Mouse (Mus musculus): ENCODE data around the gene Sned1. TPM values are rescaled to one million over a fixed set of nuclear protein-coding genes. Genes with fewer than 3 reads are reported as not detected.
"Not testable (repeated sequence)": the region's sequence is repeated elsewhere in the genome, so short reads cannot be mapped to it uniquely, and the experiment has no call there.

Sned1 gene
- 1.2 and 3.1 TPM in 2 replicates for polyA plus RNA-seq (2016; fragmentation: Nextera tagmentation; extraction: Ambion mirVana)

DNA sequence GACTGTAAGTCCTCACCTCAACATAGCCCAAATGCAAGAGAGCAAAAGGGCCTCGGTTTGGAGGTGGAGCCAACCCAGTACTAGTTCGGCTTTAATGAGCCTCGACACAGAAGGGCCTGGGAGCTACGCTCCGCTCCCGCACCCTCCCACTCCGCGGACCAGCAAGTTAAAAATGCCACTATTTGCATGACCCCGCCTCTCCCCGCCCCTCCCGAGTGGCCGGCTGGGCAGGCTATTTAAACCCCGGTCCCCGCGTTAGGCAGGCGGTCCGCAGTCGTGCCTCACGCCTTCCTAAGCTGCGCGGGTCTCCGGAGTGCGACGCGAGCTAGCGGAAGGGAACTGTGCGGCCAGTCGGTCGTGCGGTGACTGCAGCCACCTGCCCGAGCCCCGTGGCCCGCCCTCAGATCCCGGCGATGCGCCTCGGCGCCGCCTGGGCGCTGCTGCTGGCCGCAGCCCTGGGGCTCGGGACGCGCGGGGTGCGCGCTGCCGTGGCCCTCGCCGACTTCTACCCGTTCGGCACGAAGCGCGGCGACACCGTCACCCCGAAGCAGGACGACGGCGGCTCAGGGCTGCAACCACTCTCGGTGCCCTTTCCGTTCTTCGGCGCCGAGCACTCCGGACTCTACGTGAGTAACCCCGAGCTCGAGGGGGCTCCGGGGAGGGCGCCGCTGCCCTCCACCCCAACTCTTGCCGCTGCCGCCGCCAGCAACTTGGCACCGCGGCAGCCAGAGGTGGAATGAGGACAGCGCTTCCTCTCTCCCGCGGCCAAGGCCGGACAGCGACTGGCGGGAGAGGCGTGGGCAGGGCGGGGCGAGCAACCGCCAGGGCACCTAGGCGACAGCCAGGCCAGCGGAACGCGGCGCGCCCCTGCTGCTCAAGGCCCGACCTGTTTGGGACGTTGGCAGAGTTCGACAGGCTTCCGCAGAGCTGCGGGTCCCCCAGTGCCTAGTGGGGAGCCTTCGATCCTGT lies at the start of gene Sned1:
Sned1 (plus strand) TSS at position 266 of the 969 bp plus-strand sequence.
- Histone ChIP-seq H3K9me3 (replicated peaks) (no peaks in the 10 kb centered on the region), H3K27ac (replicated peaks) (peak within 1 kb of the TSS; percentile 63), H3K4me1 (peaks cover 18% of the 10 kb centered on the region), H3K4me3 (peak within 1 kb of the TSS; percentile 70), H3K27me3 (ENCODE audit: low read depth, poor library complexity, severe bottlenecking) (peaks cover 52% of the 10 kb centered on the region), H3K36me3 (no peaks in the 10 kb centered on the region)
- under 1% methylated on average over 100 of the region's 100 CpGs for WGBS
- peak; percentile 86 for DNase-seq (ENCODE audit: low spot score)

- WGBS = 6% methylated on average over 17 of the region's 17 CpGs
- peak overlapping the region; percentile 32; the same call in 1 of the 2 replicates for H3K4me3 ChIP-seq
- peaks cover 34% of the 10 kb centered on the region for H3K27me3 ChIP-seq (ENCODE audit: low read depth, poor library complexity, severe bottlenecking)
- peaks cover 10% of the 10 kb centered on the region for H3K4me1 ChIP-seq
- no peak overlapping the region for H3K27ac ChIP-seq (replicated peaks)
- H3K36me3 ChIP-seq = no peaks in the 10 kb centered on the region
- no peak for DNase-seq (ENCODE audit: low spot score)
- no peaks in the 10 kb centered on the region for H3K9me3 ChIP-seq (replicated peaks)
These were observed 44.8 kb upstream of the Sned1 start for GRCm38 (mm10) chr1:93190726-93191305.

DNA sequence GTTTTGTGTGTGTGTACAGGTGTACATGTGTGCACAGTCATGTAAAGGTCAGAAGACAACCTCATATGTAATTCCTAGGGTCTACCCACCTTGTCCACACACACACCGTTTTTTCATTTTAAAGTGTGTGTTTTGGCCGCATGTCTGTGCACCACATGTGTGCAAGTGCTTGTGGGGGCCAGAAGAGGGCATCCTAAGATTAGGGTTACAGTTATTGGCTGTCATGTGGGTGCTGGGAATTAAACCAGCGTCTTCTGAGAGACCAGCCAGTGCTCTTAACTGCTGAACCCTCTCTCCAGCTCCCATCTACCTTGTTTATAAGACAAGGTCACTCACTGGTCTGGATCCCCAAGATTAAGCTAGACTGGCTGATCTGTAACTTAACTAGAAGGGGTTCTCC lies 40.7 kb upstream of the Sned1 start:
- WGBS = 88% methylated on average over 3 of the region's 3 CpGs
- H3K4me1 ChIP-seq = peaks cover 10% of the 10 kb centered on the region
- no peak overlapping the region for H3K4me3 ChIP-seq
- H3K27ac ChIP-seq (replicated peaks) = no peak overlapping the region
- H3K36me3 ChIP-seq = no peaks in the 10 kb centered on the region
- H3K9me3 ChIP-seq (replicated peaks) = 0 out of 2 replicates have a peak, but pooled peaks cover 3% of the 10 kb centered on the region
- H3K27me3 ChIP-seq (ENCODE audit: low read depth, poor library complexity, severe bottlenecking) = peaks cover 15% of the 10 kb centered on the region
- no peak for DNase-seq (ENCODE audit: low spot score)

DNA sequence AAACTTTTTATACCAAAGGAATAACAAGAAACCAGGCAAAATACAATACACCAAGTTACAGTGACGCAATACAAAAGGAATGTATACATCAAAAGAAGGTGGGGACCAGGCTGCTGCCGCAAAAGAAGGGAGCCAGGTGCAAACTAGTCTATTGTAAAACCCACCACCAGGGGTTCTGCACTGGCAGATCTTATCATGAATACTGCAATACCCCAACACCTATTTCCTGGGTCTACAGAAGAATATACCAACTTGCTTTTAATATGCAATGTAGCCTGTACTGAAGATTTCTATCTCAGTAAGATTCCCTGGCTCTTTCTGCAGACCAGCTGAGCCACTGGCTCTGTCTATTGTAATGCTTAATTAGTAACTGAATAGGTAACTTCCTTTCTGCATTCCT lies 38.2 kb upstream of the Sned1 start:
- H3K27ac ChIP-seq (replicated peaks); H3K27me3 ChIP-seq (ENCODE audit: low read depth, poor library complexity, severe bottlenecking); H3K36me3 ChIP-seq; H3K9me3 ChIP-seq (replicated peaks); H3K4me1 ChIP-seq; H3K4me3 ChIP-seq; DNase-seq (ENCODE audit: low spot score): not testable (repeated sequence)
- 92% methylated on average over 2 of the region's 2 CpGs for WGBS

DNA sequence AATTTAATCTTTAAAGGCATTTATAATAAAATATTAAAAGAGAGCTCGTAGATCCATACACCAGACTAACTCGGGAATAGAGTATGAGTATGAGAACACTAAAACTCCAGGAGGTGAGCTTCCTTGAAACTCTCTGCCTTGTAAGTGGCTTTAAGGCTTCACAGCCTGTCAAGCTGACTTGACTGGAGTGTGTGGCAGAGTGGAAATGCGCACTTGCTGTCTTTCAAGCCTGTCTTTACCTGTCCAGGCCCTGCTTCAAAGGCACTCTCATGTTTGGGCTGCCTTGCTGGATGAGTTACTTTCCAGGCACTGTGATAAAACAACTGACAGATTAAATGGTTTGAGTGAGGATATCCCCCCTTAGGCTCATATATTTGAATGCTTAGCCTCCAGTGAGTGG lies 37.7 kb upstream of the Sned1 start:
- DNase-seq (ENCODE audit: low spot score) = no peak
- Histone ChIP-seq H3K27me3 (ENCODE audit: low read depth, poor library complexity, severe bottlenecking) (no peaks in the 10 kb centered on the region), H3K4me1 (no peaks in the 10 kb centered on the region), H3K36me3 (no peaks in the 10 kb centered on the region), H3K27ac (replicated peaks) (no peak overlapping the region), H3K9me3 (replicated peaks) (0 out of 2 replicates have a peak, but pooled peaks cover 3% of the 10 kb centered on the region), H3K4me3 (no peak overlapping the region)
- WGBS = 83% methylated on average over 3 of the region's 3 CpGs

DNA sequence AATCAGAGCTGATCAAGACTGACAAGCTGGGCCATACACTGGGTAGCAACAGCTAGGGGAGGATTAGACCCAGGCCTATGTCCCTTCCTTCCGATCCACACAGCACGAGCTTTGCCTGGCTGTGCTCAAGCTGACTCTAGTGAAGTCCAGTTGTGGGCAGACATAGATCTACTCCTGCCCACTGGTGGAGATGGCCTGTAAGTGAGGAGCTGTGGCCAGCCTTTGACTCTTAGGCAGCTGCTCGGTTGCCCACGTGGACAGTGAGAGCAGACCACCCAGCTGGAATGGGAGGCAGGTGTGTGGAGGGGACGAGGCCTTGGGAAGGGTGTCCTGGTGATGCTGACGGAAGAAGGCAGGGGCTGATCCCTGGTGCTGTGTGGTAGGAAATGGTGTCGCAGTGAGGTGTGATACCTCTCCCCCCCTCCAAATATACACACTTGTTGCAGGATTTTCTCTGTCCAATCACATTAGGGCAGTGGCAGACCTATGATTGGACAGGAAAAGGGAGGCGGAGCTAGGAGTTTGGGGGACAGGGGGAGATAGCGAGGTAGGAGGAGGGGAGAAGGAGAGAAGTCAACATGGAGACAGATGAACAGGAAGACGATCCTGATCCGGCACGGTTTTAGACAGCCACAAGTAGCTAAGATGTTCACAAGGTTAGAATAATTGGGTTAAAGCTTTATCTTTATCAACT lies 29.2 kb upstream of the Sned1 start:
- 66% methylated on average over 12 of the region's 12 CpGs for WGBS
- no peak for DNase-seq (ENCODE audit: low spot score)
- Histone ChIP-seq H3K4me1 (peaks cover 19% of the 10 kb centered on the region), H3K27me3 (ENCODE audit: low read depth, poor library complexity, severe bottlenecking) (no peaks in the 10 kb centered on the region; the same call in 1 of the 2 replicates), H3K36me3 (no peaks in the 10 kb centered on the region), H3K27ac (replicated peaks) (peak overlapping the region; percentile 7; the same call in 1 of the 2 replicates), H3K9me3 (replicated peaks) (no peaks in the 10 kb centered on the region), H3K4me3 (no peak overlapping the region)

DNA sequence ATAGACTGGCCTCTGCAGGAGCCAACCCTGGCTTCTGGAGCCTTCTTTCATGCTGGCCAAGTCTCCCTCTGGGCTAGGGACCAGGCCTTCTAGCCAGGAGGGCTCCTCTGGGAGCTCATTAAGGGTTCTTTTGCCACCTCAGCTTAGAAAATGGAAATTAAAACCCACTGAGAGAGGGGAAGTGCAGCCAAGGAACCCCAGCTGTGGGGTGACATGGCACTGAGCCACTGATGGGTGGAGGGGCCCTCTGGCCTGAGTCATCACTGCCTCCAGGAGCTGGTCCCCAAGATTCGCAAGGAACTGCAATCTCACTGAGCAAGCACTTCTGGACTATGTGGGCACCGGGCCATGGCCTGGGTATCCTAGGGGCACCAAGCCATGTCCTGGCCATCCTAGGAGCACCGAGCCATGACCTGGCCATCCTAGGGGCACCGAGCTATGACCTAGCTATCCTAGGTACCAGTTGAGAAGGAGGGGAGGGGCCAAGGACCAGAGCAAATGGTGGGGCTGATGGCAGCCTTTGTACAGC lies 28.0 kb upstream of the Sned1 start:
- H3K4me1 ChIP-seq = peaks cover 27% of the 10 kb centered on the region
- 95% methylated on average over 4 of the region's 4 CpGs for WGBS
- no peak overlapping the region for H3K4me3 ChIP-seq
- H3K27ac ChIP-seq (replicated peaks) = no peak overlapping the region
- DNase-seq (ENCODE audit: low spot score) = no peak
- H3K27me3 ChIP-seq (ENCODE audit: low read depth, poor library complexity, severe bottlenecking) = no peaks in the 10 kb centered on the region; the same call in 1 of the 2 replicates
- no peaks in the 10 kb centered on the region for H3K36me3 ChIP-seq
- no peaks in the 10 kb centered on the region for H3K9me3 ChIP-seq (replicated peaks)

GRCm38 (mm10) chr1:93210213-93210641 lies 25.4 kb upstream of the Sned1 start:
- no peak overlapping the region for H3K4me3 ChIP-seq
- DNase-seq (ENCODE audit: low spot score) = no peak
- 73% methylated on average over 9 of the region's 9 CpGs for WGBS
- peaks cover 42% of the 10 kb centered on the region for H3K4me1 ChIP-seq
- 0 out of 2 replicates have a peak overlapping the region, but pooled peaks have one; percentile 42 for H3K27ac ChIP-seq (replicated peaks)
- no peaks in the 10 kb centered on the region for H3K36me3 ChIP-seq
- H3K9me3 ChIP-seq (replicated peaks) = no peaks in the 10 kb centered on the region
- no peaks in the 10 kb centered on the region for H3K27me3 ChIP-seq (ENCODE audit: low read depth, poor library complexity, severe bottlenecking)

- 91% methylated on average over 11 of the region's 11 CpGs for WGBS
These were observed 24.6 kb upstream of the Sned1 start for GRCm38 (mm10) chr1:93211019-93211418.

DNA sequence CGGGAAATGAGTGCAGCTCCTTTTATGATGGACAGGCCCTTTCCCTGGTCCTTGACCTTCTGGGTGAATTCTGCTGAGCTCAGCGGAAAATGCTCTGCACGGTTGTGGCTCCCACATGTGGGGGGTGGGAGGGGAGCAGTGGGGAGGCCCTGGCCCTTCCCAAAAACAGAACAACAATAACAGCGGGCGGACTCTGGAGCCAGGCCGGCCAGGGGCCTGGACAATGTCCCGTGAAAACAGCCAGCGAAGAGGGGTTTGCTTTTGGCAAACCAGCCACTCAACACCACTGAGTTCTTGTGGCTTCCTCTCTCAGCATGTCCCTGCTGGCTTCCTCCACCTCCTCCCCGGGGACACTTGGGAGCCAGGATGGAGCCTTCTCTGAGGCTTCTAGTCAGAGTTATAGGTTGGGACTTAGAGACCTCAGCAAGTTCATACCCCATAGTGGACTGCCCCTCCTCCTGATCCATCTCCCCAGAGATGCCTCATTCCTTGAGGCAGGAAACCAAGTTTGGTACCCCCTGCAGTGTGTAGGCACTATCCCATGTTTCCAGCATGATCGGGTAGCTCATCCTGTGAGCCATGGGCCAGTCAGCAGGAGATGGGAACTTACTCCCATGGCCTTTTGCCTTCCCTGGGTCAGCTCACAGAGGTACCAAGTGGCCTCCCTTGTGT lies 24.0 kb upstream of the Sned1 start:
- Histone ChIP-seq H3K4me3 (no peak overlapping the region), H3K27me3 (ENCODE audit: low read depth, poor library complexity, severe bottlenecking) (no peaks in the 10 kb centered on the region), H3K4me1 (peaks cover 41% of the 10 kb centered on the region), H3K9me3 (replicated peaks) (no peaks in the 10 kb centered on the region), H3K36me3 (no peaks in the 10 kb centered on the region), H3K27ac (replicated peaks) (peak overlapping the region; percentile 60)
- DNase-seq (ENCODE audit: low spot score) = no peak
- WGBS = 53% methylated on average over 10 of the region's 10 CpGs

More at GRCm38 (mm10) chr1:93211019-93211418, 24.6 kb upstream of the Sned1 start:
- Histone ChIP-seq H3K27ac (replicated peaks) (no peak overlapping the region), H3K9me3 (replicated peaks) (no peaks in the 10 kb centered on the region), H3K27me3 (ENCODE audit: low read depth, poor library complexity, severe bottlenecking) (no peaks in the 10 kb centered on the region), H3K4me3 (no peak overlapping the region), H3K4me1 (peaks cover 43% of the 10 kb centered on the region), H3K36me3 (no peaks in the 10 kb centered on the region)
- DNase-seq (ENCODE audit: low spot score) = no peak

- peaks cover 49% of the 10 kb centered on the region for H3K4me1 ChIP-seq
- no peak for DNase-seq (ENCODE audit: low spot score)
- H3K27ac ChIP-seq (replicated peaks) = peak overlapping the region; percentile 29; the same call in 1 of the 2 replicates
- no peaks in the 10 kb centered on the region for H3K9me3 ChIP-seq (replicated peaks)
- no peaks in the 10 kb centered on the region for H3K36me3 ChIP-seq
- no peak overlapping the region for H3K4me3 ChIP-seq
- 80% methylated on average over 7 of the region's 7 CpGs for WGBS
- no peaks in the 10 kb centered on the region for H3K27me3 ChIP-seq (ENCODE audit: low read depth, poor library complexity, severe bottlenecking)
These were observed 23.2 kb upstream of the Sned1 start for GRCm38 (mm10) chr1:93212441-93212840.

DNA sequence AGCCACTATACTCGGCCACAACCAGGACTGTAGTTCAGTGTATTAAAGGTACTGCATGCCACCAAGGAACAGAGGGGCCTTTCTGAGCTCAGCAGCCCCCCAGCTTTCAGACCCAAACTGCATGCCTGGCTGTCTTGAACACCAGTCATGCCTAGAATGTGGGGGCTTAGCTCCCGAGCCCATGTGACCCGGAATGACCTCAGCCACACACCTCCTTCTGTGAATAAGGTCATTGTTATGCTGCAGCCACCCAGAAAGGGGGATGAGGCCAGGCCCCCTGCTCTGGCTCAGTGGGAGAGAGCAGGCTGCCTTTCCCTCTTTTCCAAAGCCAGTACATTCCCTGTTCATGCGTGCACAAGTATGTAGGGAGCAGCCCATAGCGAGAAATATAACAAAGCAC lies 21.0 kb upstream of the Sned1 start:
- Histone ChIP-seq H3K27ac (replicated peaks) (peak overlapping the region; percentile 74), H3K4me1 (peaks cover 52% of the 10 kb centered on the region)
- WGBS = 33% methylated on average over 5 of the region's 5 CpGs

More for the DNA sequence above, 21.0 kb upstream of the Sned1 start:
- Histone ChIP-seq H3K36me3 (no peaks in the 10 kb centered on the region), H3K4me3 (no peak overlapping the region), H3K9me3 (replicated peaks) (no peaks in the 10 kb centered on the region), H3K27me3 (ENCODE audit: low read depth, poor library complexity, severe bottlenecking) (no peaks in the 10 kb centered on the region)
- DNase-seq (ENCODE audit: low spot score) = peak; percentile 31

All from midbrain, embryonic 10.5 days (tissue).